Mouse (Mus musculus) R1 (cell line): ENCODE results near the gene Dna2.
"Not testable (repeated sequence)": the region's sequence is repeated elsewhere in the genome, so short reads cannot be mapped to it uniquely, and the experiment has no call there.

ENCODE experiments used
- DNase-seq: peaks from one replicate; pipeline ENCODE4 v3.0.0-alpha.2; 2018; ENCODE audit warnings: low read depth, low spot score

Gene Dna2

DNA sequence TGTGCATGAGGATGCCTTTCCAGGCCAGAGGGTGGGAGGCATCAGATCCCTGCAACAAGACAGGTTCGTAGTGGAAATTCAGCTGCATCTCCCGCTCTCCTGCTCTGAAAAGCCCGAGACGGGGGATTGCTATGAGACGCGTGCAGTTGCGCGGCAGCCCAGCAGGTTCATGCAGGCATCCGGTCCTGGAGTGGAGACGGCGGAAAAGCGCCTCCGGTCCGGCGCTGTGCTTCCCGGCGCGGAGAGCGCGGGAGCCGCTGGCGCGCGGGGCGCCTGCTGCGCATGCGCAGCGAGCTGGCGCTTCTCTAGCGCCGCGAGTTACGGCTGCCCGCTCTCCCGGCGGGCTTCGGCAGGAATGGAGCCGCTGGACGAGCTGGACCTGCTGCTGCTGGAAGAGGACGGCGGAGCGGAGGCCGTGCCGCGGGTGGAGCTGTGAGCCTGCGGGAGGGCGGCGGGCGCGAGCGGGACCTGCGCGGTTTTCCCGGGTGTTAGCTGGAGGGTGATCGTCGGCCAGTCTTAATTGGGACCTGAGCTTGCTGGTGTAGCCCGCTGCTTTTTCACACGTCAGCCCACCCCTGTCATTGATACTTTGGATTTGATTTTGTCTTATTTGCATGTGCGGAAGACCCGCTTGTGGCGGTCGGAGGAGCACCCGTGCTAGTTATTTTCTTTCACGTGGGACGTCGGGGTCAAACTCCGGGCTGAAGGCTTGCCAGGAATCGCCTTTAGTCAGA lies at the start of gene Dna2:
TSS of gene Dna2 (plus strand) at position 289 of the 734 bp plus-strand sequence.
- peak; percentile 86 for DNase-seq

DNA sequence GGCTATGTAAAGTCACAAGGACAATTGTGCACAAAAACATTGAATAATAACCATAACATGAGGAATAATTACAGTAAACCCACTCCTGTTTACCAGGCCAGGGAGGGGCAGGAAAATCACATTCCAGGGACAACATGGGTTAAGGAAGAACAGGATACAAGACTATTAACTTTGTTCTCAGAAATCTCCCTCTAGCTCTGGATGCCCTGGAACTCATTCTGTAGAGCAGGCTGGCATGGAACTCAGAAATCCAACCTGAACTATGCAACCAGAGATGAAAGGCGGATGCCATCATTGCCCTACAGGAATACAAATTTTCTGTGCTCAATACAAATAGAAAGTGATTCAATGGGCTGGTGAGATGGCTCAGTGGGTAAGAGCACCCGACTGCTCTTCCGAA lies 49.4 kb upstream of the Dna2 start:
- DNase-seq = peak; percentile 68

DNA sequence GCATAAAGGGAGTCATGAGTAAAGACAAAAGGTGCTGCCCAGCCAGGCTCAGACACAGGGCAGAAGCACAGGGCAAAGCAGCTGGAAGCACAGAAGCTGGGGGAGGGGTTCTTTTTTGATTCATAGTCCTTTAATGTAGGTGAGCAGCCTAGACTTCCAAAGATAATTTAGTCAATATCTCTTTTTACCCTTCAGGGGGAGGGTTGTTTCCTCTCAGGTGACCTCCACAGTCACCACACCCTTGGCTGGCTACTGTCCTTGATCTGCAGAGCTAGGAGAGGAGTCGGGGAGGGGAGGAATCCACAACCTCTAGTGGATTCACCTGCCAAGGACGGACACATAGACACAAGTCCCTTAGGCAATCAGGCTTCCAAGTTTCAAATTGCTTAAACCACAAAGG lies 48.8 kb upstream of the Dna2 start:
- DNase-seq = peak; percentile 86

DNA sequence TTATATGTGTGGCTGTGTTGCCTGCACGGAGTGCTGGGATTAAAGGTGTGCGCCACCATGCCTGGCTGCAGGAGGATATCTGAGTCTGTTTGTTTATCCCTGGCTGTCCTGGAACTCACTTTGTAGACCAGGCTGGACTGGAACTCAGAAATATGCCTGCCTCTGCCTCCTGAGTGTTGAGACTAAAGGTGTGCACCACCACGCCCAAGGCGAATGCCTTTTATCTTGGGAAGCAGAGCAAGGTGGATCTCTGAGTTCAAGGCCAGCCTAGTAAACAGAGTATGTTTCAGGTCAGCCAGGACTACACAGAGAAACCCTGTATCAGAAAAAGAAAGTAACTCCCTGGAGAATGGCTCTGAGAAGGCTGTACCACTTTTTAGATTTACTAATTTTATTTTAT lies 46.7 kb upstream of the Dna2 start:
- DNase-seq = peak; percentile 76

DNA sequence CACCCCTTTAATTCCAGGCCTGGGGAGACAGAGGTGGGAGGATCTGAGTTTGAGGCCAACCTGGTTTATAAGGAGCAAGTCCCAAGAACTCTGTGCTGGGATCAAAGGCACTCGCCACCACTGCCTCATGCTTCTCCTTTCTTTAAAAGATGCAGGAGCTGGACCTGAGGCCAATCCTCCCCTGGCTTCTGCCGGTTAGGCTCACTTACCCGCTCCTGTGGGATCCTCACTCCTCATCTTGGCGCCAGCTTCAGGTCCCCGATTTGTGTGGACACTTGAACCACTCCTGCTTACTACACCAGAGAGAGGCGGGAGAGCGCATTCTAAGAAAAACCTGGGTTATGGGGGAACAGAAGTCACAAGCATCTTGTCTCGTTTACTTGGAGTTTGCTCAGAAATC lies 45.0 kb upstream of the Dna2 start:
- peak; percentile 64 for DNase-seq

DNA sequence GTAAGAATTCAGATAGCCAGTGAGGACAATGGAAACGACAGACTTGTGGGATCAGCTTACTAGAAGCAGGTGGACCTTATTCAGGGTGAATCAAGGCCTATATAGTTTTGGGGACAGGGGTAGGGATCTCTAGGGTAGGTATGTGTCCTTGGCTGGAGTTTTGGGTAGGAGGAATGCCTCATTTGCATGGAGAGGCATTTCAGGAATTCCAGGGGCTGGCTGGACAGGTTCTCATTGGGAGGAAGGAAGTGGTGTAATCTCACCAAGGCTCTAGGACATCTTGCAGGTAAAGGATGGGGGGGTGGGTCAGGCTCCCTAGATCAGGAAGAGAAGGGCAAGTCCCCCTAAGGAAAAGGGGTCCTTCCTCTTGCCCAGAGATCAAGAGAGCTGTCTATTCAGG lies 44.0 kb upstream of the Dna2 start:
- peak; percentile 94 for DNase-seq

DNA sequence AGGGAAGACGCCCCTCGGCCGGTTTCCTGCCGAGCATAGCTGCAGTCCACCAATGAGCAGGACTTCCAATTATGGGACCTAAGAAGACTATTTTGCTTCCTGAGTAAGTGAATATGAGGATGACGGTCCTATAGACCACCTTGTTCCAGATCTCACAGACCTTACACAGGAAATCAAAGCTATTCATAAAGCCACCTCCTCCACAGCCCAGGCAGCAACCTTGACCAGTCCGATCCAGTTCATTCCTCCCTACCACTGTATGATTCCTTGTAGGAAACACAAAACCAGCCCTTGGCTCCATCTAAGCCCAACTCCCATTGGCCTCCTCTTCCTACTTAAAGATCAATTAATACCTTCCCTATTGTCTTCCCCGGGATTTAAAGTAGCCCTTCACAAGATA lies 40.5 kb upstream of the Dna2 start:
- DNase-seq = no peak

DNA sequence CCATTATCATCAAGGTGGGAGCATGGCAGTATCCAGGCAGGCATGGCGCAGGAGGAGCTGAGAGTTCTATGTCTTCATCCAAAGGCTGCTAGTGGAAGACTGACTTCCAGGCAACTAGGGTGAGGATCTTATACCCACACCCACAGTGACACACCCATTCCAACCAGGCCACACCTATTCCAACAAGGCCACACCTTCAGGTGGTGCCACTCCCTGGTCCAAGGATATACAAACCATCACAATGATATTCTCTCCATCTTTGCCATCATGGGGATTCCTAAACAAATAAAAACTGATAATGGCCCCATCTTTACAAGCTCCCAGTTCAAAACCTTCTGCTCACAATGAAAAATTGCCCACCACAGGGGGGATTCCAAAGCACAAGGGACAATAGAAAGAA lies 37.9 kb upstream of the Dna2 start, which contains the start of gene Tet1:
TSS of gene Tet1 (minus strand) at position 101 of the 400 bp plus-strand sequence.
- DNase-seq = not testable (repeated sequence)

DNA sequence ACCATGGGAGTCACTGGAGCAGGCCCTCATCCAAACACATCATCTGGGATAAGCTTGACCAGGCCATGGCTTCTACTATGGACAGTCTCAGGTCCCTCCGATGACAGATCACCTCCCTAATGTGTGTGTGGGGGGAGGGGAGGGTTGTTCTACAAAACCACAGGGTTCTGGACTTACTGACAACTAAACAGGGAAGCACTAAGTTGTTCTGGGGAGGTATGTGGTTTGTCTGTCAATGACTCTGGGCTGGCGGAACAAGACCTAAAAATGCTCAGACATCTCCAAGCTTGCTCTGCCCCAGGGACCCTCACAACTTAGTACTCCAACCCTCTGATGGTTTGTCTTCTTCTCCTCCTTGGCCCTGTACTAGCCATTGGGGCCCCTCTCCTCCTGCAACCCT lies 35.7 kb upstream of the Dna2 start:
- DNase-seq = no peak

DNA sequence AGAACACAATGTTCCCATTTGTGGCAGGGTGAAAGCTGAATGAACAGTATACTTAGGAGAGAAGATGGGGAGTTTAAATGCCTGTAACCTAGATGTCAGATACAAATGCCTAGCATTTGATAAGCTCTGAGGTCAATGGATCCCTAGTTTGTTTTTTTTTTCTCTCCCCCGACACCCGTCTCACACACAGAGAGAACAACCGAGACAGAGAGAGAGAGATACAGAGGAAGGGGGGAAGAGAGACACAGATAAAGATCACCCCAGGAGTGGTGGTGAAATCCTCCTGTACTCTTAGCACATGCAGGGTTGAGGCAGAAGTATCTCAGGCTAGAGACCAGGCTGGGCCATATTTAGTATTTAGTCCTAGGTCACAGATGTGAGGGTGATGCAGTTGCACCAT lies 27.8 kb upstream of the Dna2 start:
- no peak for DNase-seq

DNA sequence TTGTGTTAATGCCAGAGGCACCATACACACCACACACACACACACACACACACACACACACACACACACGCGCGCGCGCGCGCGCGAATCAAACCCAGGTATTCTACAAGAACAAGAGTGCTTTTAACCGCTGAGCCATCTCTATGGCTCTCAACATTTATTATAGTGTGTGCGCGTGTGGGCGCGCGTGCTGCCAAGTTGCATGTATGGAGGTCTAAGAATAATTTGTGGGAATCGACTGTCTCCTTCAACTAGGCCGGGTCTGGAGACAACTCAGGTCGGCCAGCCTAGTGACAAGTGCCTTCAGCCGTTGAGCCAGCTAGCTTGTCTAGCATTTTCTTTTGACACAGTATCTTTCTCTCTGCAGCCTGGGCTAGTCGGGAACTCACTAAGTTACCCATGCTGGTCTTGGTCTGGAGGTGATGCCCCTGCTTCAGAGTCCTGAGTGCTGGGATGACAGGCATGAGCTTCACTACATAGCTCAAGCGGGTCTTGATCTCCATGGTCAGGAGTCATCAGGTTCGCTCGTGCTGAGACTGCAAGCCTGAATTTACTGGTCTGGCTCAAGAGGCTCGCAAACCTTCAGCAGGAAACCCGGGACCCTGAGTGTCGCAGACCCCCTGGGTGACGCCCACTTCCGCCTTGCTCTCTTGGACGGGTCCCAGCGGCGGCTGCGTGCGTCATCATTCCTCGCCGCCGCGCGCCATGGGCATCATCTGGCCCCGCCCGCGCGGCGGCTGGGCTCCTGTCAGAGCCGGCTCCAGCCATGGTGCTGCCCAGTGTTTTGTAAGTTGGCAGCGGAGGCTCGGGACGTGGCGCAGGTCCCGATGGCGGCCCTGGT lies 26.7 kb upstream of the Dna2 start, which contains the start of gene Slc25a16:
TSS of gene Slc25a16 (plus strand) at position 709 of the 841 bp plus-strand sequence.
- peak; percentile 93 for DNase-seq

DNA sequence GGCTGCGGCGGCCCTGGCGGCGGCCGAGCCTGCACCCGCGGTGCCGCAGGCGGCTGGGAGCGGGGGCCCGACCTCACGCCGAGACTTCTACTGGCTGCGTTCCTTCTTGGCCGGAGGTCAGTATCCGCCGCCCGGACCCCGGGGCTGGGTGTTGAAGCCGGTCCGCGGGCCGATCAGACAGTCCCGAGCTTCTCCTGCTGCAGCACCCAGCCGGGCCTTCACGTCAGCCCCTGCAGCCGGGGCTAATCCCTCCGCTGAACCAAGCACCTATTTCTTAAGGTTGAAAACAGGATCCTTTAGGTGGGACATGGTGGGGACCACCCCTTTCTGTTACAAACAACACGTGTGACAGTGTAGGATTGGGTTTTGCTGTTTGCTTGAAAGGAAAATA lies 26.1 kb upstream of the Dna2 start:
- DNase-seq = no peak

DNA sequence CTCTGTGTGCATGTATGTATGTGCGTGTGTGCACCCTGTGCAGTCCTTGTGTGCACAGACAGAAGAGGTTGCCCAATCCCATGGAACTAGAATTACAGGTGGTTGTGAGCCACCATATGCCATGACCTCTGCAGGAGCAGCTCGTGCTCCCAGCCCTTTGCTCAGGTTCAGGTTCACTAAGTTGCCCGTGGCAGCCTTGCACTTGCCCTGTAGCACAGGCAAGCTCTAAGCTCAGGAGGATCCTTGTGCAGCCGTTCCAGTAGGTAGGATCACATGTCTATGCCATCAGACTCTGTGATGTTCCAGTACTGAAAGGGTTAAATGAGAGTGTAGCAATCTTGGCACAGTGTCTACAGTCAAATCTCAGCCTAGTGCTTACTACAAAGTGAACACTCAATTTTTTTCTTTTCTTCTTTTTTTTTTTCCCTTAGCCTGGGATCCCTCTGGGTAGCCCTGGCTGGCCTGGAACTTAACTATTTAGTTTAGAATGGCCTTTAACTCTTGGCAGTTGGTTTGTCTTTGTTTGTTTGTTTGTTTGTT lies 22.7 kb upstream of the Dna2 start:
- DNase-seq = no peak

DNA sequence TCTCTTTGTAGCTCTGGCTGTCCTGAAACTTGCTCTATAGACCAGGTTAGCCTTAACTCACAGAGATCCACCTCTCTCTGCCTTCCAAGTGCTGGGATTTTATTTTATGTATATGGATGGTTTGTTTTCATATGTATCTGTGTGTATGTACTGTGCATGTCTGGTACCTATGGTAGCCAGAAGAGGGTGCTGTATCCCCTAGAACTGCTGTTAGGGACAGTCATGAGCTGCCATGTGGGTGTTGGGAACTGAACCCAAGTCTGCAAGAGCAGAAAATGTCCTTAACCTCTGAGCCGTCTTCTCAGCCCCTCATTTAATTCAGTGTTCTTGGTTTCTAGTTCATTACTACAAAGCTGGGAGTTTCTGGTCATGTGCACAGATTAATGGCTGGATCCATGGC lies 14.4 kb upstream of the Dna2 start:
- peak; percentile 72 for DNase-seq

DNA sequence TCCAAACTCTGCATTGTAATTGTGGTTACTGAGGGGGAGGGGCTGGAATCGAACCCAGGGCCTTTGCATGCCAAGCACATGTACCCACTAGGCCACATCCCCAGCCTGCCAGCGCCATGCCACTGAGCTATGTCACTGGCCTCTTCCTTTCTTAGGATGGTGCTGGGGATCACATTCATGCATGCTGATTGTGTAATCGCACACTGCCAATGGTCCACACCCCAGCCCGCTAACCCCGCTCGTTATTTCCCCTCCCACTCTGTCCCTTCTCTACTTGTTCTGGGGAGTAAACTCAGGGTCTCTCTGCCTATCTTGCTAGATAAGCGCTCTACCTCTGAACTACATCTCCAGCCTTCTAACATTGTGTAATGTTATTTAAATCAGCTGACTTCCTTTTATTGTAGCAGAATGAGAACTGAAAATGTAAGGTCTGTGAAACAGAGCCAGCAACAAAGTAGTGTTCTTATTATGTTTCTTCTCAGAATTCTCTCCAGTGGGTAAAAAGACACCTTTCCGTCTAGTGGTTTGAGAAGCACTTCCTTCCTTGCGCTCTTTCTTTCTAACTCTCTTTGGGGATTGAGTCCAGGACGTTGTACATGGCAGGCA lies 1.7 kb upstream of the Dna2 start:
- DNase-seq = no peak

DNA sequence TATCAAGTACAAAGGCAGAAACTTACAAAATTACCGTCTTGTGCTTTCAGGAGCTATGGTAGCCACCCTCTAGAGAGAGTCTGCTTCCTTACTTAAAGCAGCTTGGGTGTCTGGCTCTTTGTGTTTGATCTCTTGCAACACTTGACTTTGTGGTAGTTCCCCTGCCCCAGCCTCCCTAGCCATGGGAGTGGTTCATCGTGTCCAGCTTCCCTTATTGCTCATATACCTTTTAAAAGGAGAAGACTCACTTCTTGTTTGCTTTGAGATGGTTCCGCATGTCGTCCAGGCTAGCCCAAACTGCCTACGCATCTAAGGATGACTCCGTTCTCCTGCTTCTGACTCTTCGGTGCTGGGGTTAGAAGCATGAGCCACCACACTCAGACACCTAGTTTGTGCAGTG lies 1.7 kb downstream of the Dna2 start:
- DNase-seq = no peak

DNA sequence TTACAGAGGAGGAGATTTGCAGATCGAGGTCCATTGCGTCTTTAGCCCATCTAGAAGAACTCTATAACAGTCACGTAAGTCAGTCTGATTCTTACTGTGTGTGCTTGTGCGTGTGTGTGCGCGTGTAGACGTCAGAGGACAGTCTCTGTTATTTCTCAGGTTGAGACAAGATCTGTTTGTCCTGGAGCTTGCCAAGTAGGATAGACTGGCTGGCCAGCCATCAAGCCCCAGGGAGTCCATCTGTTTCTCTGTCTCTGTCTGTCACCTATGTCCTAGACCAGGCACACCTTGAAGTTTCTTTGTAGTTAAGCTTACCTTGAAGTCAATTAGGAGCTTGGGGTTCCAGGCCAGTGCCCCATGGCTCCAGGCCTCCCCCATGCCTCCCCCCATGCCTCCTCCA lies 17.1 kb downstream of the Dna2 start:
- no peak for DNase-seq

DNA sequence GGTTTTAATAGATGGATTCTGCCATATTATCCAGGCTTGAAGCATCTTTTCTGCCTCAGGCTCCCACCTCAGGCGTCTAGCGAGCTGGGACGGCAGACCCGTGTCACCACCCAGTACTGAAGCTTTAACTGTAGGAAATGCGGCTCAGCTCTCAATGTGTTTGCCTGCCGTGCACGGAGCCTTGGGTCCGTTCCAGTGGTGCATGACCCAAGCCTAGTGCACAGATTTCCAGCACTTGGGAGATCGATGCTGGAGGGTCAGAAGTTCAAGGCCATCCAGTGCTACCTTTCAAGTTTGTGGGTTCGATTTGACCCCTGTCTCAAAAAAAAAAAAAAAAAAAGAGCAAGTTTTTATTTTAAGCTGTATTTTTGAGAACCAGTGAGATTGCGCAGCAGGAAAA lies 19.0 kb downstream of the Dna2 start:
- no peak for DNase-seq

DNA sequence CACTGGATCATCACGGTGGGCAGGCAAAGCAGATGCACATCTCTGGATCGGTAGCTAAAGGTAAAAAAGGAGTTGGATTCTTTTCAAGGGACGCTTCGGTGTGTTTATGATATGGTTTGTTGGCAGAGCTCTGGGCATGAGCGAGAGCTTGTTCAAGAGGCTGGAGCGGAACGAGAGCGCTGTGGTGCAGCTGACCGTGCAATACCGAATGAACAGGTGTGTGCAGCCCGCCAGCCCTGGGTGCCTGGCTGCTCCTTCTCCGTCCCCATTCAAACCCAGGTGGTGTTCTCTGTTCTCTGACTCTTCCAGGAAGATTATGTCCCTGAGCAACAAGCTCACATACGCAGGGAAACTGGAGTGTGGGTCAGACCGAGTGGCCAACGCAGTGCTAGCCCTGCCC lies 19.5 kb downstream of the Dna2 start:
- no peak for DNase-seq

DNA sequence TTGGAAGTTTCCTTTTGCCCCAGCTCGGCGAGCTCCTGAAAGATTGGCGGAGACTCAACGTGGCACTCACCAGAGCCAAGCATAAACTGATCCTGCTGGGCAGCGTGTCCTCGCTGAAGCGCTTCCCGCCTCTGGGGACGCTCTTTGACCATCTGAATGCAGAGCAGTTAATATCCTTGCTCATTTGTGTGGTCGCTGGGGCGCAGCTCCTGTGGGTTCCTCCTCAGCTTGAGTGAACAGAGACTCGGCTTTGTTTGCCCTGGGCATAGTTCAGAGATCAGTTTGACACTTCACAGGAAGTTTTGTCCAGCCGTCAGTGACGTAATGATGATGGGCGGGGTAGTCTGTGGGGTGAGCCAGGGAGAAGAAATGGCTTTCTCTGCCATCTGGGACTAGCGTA lies 25.0 kb downstream of the Dna2 start:
- peak; percentile 25 for DNase-seq

DNA sequence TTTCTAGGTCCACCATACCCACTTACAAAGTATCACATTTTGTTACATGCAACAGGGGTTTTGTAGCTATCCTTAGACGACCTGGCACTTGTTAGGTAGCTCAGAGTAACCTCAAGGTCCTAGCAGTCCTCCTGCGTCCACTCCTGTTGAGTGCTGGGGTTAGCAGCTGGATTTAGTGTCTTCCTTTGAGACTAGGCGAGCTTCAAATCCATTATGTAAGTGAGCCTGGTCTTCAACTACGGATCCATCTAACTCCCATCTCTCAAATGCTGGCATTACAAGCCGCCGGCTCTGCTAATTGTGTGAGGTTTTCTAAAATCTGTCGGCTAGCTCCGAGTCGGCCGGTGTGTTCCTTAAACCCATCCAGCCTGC lies 32.8 kb downstream of the Dna2 start:
- no peak for DNase-seq
